Mouse (Mus musculus): ENCODE results near the gene Ciita. TPM values are rescaled to one million over a fixed set of nuclear protein-coding genes. Genes with fewer than 3 reads are reported as not detected.

Ciita gene
- total RNA-seq, 2 experiments from 2014 or later = 0.08 TPM; not detected in 1

- no peak for DNase-seq (ENCODE audit: low spot score in 2 of 2)
Observed at GRCm38 (mm10) chr16:10471950-10472349, 7.9 kb upstream of the Ciita start.

DNA sequence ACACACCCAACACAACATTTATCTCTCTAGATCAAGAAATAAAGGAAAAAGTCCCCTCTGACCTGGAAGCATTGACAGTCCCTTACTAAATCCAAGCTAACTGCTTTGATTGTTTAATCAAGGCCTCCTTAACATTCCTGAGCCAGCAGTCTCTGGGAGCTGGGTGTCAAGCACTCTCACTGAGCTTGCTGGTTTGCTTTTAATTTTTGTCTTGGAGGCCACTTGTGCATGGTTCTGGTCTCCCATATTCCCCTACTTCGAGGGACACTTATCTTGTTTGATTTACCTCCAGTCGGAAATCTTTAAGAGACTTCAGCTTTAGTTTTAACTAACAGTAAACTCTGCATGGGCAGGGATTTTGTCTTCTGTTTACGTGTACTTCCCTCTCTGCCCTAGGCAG lies 4.9 kb upstream of the Ciita start:
- no peak for DNase-seq (ENCODE audit: low spot score in 2 of 2)

GRCm38 (mm10) chr16:10475919-10476318 lies 3.9 kb upstream of the Ciita start:
- no peak for DNase-seq (ENCODE audit: low spot score in 2 of 2)

- no peak for DNase-seq (ENCODE audit: low spot score in 2 of 2)
Observed at GRCm38 (mm10) chr16:10482343-10482742, 2.5 kb downstream of the Ciita start.

DNA sequence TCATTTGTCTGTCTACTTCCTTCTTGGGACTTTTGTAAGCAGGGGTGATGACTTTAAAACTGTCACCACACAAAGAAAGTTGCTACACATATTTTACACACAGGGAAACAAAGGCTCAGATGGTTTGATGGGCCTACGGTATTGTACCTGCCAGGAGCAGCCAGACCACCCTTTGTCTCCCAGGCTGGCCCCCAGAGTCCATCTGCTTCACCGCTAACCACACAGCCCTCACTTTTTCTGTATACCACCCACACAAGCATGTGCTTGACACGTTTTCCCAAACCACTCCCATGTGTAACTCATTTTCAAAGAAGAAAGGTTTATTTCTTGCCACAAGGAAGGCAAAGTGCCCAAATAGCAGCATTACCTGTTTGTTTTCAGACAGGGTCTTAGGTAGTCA lies 7.1 kb downstream of the Ciita start:
- DNase-seq (ENCODE audit: low spot score in 2 of 2) = no peak

GRCm38 (mm10) chr16:10487895-10488493 lies 8.1 kb downstream of the Ciita start:
- DNase-seq (ENCODE audit: low spot score in 2 of 2) = no peak

DNA sequence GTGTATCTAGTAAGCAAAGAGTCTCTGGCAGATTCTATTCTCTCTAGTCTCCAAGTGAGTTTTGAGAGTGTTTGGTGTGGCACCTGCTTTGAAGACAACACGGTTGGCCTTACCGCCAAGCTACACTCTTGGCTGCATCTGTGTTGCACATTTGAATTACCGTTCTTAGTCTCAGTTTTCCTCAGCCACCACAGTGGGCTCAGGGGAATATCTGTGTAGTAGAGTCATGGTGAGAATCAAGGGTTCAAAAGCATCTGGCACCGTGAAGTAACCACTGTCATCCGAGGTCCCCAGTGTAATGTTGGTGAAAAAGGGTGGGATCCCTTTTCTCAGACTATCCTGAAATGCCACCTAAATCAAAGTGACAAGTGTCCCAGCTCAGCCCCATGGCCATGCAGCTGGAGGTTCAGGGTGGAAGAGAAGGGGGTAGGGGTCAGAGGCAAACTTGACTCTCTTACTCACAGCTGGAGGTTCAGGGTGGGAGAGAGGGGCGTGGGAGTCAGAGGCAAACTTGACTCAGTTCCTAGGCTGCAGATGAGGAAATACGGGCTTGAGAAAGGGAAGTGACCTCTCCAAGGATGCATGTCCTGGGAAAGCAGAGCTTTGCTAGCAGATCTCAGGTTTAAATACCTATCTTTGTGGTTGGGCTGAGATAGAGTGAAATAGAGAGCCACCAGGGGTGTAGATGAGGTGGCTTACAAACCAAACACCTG lies 9.1 kb downstream of the Ciita start:
- DNase-seq (ENCODE audit: low spot score in 2 of 2) = no peak

DNA sequence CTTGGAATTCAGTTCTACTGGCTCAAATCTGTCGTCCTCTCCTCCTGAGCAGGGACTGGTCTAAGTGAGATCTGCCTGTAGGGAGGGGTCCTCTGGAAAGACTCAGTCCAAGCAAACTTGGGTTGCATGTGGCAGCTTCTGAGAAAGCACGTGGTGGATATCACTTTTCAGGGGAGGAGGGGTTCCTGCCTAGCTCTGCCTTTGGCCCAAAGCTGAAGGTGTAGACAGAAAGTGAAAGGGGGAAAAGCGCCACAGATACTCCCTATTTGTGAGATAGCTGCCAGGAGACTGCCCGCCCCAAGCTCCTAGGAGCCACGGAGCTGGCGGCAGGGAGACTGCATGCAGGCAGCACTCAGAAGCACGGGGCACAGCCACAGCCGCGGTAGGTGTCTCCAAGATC lies 9.6 kb downstream of the Ciita start:
- no peak for DNase-seq (ENCODE audit: low spot score in 2 of 2)

- no peak for DNase-seq (ENCODE audit: low spot score in 2 of 2)
Observed at GRCm38 (mm10) chr16:10489904-10490457, 10.1 kb downstream of the Ciita start.

DNA sequence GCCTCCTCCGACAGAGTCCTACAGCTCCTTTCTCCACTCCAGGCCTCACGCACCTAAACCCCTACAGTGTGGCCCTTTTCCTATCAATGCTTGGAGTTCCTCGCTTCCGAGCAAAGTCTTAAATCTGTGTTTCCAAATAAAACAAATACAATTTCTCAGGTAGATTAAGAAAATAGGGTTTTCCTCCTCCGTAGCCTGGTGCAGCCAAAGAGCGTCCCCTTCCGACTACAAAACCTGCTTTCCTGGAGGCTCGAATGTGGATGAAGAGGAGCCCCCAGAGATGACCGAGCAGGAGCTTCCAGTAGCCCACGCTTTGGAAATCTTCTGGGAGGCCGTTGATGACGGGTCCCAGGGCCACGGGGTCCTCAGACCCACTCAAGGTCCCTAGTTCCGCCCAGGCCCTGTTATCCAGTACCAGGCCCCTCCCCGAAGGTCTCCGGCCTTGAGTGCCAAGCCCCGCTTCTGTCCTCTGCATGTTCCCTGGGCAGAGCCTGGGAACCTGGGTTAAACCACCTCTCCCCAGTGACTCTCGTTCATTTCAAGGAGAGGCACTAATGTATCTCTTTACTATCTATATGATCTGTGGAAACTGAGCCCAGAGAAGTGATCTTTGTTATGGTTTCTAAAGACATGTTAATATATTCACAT lies 10.8 kb downstream of the Ciita start:
- no peak for DNase-seq (ENCODE audit: low spot score in 2 of 2)

GRCm38 (mm10) chr16:10491716-10492115 lies 11.9 kb downstream of the Ciita start:
- no peak for DNase-seq (ENCODE audit: low spot score in 2 of 2)

GRCm38 (mm10) chr16:10492587-10492986 lies 12.7 kb downstream of the Ciita start:
- no peak for DNase-seq (ENCODE audit: low spot score in 2 of 2)

- no peak for DNase-seq (ENCODE audit: low spot score in 2 of 2)
Observed at GRCm38 (mm10) chr16:10495824-10496298, 16.0 kb downstream of the Ciita start.

DNA sequence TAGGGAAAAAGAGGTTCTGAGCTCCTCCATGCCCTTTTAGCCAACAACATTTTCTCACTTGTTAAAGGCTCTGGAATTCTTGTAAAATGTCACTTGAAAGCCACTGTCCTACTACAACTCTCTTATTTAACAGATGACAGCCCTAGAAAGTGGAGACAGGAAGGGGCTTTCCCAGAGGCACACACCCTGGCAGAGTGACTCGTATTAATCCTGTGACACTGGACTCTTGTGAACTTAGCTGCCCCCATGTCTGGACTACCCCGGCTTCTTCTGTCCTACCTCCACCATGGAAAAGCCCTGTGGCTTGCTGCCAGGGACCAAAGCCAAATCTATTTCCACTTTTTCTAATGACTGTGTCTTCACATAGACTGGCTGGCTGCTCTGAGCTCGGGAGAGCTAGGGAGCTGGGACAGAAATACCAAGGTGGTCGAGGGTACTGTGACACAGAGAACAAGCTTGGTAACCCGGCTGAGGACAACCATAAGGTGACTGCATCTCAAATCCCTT lies 18.3 kb downstream of the Ciita start:
- DNase-seq (ENCODE audit: low spot score in 2 of 2) = no peak

DNA sequence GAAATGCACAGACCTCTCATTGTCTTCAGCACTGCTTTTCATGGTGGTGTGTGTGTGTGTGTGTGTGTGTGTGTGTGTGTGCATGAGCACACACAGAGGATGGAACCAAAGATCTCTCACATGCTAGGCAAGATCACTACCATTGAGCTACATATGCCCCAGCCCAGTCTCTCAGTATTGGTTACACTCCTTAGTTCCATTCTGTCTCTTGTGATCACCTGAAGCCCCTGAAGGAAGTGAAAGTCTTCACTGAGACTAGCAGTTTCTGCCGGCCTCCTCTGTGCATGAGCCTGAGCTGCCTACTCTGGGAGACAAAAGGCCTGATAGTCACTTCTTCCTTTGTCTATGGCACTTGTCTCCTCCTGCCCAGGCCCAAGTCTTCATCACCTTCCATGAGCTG lies 19.3 kb downstream of the Ciita start:
- DNase-seq (ENCODE audit: low spot score in 2 of 2) = no peak

- DNase-seq (ENCODE audit: low spot score in 2 of 2) = no peak
Observed at GRCm38 (mm10) chr16:10501865-10502264, 22.0 kb downstream of the Ciita start.

DNA sequence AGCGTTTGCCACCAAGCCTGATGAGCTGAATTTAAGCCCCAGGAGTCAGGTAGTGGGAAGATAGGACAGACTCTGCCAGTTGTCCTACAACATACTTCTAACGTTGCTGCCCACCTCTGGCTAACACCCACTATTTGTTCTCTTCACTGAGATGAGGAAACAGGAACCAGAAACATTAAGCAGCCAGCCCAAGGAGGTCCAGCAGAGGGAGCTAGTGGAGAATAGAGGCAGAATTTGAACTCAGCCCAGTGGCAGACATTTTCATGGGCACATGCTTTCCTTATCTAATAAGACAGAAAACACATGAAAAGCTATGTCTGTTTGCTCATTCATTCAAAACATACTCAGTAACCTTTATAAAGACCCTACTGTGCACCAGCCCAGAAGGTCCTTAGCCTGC lies 23.2 kb downstream of the Ciita start:
- DNase-seq (ENCODE audit: low spot score in 2 of 2) = no peak

DNA sequence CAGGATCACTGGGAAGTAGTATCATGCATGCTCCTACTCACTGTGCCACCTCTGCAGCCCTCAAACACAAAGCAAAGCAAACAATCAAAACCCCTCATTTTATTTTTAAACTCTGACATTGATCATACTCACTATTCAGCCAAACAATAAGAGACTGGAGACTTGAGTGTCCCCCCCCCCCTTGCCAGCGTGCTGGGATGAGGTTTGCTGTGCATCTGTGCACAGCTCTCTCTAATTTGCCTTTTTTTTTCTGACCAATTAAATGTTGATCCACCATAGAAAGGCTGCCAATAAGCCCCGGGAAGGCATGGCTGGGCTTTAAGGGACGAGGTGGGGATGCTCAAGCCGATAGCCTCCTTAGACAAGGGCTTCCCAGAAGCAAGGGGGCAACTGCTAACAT lies 27.6 kb downstream of the Ciita start:
- no peak for DNase-seq (ENCODE audit: low spot score in 2 of 2)

DNA sequence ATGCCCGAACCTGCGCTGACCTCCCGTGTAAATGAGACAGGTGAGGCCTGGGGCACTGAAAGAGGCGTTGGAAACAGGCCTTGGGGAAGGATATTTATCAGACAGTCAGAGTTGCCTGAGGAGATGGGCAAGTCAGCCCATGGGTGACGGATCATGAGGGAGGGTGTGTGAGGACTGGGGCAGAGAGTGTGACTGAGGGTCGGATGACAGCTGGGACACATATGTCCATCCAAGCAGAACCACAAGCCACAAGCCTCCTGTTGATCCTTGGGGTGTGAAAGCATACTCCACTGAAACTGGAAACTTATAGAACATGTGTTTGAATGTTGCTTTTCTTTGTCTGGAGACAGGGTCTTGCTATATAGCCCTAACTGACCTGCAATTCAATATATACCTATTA lies 28.8 kb downstream of the Ciita start:
- DNase-seq (ENCODE audit: low spot score in 2 of 2) = no peak

DNA sequence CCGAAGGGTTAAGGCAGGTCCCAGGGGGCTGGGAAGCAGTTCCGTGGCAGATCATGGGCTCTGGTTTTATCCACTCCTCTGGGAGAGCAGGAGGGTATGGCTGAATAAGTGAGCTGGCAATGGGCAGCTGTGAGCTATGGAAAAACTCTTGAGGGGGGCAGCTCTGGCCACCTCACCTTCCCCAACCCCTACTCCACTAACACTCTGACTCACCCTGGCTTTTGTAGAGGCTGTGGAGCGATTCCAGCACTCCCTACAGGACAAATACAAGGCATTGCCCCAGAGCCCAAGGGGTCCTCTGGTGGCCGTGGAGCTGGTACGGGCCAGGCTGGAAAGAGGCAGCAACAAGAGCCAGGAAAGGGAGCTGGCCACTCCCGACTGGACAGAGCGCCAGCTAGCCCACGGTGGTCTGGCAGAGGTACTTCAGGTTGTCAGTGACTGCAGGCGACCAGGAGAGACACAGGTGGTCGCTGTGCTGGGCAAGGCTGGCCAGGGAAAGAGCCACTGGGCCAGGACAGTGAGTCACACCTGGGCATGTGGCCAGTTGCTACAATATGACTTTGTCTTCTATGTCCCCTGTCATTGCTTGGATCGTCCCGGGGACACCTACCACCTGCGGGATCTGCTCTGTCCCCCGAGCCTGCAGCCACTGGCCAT lies 30.7 kb downstream of the Ciita start:
- DNase-seq (ENCODE audit: low spot score in 2 of 2) = no peak

GRCm38 (mm10) chr16:10511134-10511520 lies 31.3 kb downstream of the Ciita start:
- DNase-seq (ENCODE audit: low spot score in 2 of 2) = no peak
